Mouse (Mus musculus): ENCODE results near the gene Dpp6.

Gene Dpp6

DNA sequence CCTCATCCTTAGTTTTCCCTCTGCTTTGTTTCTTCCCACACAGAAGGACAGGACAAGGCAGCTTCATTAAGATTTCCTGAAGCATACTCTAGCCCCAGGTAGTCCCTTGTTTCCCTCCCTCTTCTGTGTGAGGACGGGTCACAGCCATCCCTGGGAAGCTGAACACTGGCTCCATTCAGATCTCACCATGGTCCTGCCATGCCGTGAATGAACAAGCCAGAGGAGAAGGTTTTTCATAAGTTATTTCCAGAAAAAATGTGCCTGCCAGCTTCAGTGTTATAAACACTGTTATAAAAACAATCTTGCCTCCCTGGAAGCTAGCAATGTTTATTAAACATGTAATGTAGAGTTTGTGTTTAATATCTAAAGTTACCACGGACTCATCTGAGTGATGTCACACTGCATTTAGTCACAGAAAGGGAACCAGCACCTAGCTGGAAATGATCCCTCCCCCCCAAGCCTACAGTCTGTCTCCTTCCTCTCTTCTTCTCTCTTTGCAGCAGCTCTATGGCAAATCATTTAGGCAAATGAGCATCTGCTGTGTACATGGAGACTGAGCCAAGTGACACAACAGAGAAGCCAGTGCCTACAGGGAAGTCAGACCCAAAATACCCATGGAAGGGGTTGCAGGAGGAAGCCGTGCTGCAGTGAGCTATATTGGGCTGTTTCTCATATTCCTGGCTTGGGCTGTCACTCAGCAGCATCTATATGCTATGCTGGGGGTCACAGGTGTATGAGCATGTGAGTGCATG is 128.3 kb downstream of the Dpp6 start:
- no peak for DNase-seq (ENCODE audit: low spot score in 2 of 2)

GRCm38 (mm10) chr5:26969941-26970590 is 153.1 kb downstream of the Dpp6 start:
- DNase-seq (ENCODE audit: low spot score in 2 of 2) = peak in 1 of 2 experiments; percentile 59

DNA sequence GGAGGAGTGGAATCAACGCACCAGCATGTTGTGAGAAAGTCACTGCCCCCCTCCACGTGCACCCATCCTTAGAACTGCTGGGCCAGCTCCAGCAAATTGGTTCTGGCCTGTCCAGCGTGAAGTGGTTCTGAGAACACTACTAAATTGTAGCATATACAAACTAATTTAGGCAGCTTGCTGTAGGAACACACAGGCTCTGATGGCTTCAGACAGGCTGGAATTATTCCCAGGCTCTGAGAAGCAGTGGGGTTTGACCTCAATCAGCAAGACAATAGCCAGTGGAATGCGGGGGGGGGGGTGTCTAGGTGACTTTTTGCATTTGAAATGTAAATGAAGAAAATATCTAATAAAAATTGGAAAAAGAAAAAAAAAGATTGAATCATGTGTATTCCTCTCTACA is 156.2 kb downstream of the Dpp6 start:
- DNase-seq (ENCODE audit: low spot score in 2 of 2) = no peak

DNA sequence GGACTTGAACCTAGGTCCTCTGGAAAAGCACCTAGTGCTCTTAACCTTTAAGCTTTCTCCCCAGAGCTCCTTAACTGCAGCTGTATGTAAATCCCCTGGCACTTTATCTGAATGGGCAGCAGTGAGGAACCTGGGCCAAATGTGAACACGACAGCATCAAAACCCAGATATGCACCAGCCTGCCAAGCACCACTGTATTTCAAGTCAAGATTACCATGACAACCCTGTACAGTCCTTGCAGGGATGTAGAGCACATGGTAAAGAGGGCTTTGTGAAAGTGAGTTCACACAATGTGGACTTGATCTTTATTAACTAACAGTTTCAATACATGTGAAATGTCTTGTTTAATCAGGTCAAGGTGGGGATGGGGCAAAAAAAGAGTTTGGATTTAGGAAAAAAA is 162.3 kb downstream of the Dpp6 start:
- DNase-seq (ENCODE audit: low spot score in 2 of 2) = no peak

DNA sequence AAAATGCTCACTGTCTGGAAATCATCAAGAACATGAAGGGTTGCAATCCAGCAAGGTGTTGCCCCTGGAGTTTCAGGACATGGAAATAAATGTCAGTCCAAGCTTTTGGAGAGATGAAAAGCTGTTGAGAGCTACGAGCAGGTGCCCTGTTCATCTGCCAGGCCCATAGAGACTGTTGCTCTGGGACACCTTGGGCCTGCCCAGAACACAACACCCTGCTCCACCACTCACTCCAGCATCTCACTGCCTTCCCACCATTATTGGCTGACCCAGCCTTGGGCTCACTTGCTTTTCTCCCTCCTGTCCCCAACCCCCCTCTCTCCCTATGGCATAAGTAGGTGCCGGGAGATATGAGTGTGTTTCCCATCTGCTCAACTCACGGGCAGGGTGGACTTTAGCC is 162.8 kb downstream of the Dpp6 start:
- DNase-seq (ENCODE audit: low spot score in 2 of 2) = no peak

- no peak for DNase-seq (ENCODE audit: low spot score in 2 of 2)
These were observed 168.1 kb downstream of the Dpp6 start for GRCm38 (mm10) chr5:26985114-26985513.

DNA sequence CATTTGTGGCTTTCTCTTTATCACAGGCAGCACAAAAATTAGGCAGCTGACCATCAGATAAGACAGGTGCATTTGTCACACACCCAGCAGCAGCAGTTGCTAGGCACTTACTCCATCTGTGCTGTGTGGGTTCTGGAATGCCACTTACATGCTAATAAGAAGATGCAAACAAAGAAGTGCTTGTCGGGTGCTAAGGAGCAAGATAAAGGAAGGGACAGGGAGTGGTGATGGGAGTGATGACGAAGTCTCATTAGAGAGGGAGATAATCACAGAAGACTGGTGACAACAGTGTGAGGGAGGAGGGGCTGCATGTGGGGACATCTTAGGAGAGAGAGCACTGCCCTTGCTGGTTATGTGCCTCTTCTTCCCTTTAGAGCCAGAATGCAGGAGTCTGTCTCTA is 174.6 kb downstream of the Dpp6 start:
- no peak for DNase-seq (ENCODE audit: low spot score in 2 of 2)

- DNase-seq (ENCODE audit: low spot score in 2 of 2) = no peak
These were observed 186.5 kb downstream of the Dpp6 start for GRCm38 (mm10) chr5:27003537-27003936.

GRCm38 (mm10) chr5:27009157-27009556 is 192.2 kb downstream of the Dpp6 start:
- DNase-seq (ENCODE audit: low spot score in 2 of 2) = no peak

GRCm38 (mm10) chr5:27010582-27010981 is 193.6 kb downstream of the Dpp6 start:
- no peak for DNase-seq (ENCODE audit: low spot score in 2 of 2)

DNA sequence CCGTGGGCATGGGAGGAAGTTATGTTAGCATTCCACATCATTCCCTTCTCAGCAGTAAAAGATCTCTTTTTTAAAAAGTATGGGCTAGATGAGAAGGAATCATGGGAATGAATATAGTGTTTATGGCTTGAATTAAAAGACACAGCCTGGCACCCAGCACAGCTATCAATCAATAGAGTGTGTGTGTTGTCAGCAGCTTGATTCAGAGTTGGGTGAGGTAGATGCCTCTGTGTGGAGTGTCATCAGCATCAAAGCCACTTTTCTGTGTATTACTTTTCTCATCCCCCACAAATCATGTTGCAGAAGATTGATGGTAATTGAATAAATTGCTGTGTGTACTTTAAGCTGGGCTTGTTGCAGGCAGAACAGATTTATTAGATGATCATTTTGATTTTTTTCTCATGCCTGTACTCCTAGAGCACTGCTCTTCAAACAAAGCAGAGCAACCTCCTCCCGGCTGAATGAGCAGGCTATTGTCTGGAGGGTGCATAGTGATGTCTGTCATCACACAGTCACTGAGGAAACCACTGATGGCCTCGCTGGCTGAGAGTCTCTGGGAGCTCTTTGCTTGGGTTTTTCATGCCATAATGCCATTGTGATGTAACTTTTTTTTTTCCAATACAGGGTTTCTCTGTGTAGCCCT is 201.4 kb downstream of the Dpp6 start:
- DNase-seq (ENCODE audit: low spot score in 2 of 2) = no peak

GRCm38 (mm10) chr5:27028611-27029010 is 211.6 kb downstream of the Dpp6 start:
- no peak for DNase-seq (ENCODE audit: low spot score in 2 of 2)

- DNase-seq (ENCODE audit: low spot score in 2 of 2) = no peak
These were observed 212.8 kb downstream of the Dpp6 start for GRCm38 (mm10) chr5:27029784-27030183.

- DNase-seq (ENCODE audit: low spot score in 2 of 2) = no peak
These were observed 217.9 kb downstream of the Dpp6 start for GRCm38 (mm10) chr5:27034858-27035257.

DNA sequence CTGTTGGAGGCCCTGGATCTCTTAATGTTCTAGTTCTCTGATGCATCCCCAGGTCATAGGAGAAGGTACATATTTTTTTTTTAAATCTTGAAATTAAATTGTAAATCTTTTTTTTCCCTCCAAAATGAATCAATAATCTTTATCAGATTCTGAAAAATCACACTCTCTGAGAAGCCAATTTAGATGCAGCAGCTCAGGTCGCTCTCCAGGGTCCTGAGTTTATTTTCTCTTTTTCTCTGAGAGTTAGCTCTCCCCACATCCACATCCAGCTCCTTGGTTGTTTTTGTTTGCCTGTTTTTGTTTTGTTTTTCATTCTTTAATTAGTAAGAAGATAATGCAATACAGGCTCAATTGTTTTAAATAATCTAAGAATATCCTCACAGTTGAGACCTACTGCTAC is 218.3 kb downstream of the Dpp6 start:
- DNase-seq (ENCODE audit: low spot score in 2 of 2) = no peak

GRCm38 (mm10) chr5:27035891-27036290 is 218.9 kb downstream of the Dpp6 start:
- no peak for DNase-seq (ENCODE audit: low spot score in 2 of 2)

- DNase-seq (ENCODE audit: low spot score in 2 of 2) = no peak
These were observed 220.8 kb downstream of the Dpp6 start for GRCm38 (mm10) chr5:27037796-27038195.

DNA sequence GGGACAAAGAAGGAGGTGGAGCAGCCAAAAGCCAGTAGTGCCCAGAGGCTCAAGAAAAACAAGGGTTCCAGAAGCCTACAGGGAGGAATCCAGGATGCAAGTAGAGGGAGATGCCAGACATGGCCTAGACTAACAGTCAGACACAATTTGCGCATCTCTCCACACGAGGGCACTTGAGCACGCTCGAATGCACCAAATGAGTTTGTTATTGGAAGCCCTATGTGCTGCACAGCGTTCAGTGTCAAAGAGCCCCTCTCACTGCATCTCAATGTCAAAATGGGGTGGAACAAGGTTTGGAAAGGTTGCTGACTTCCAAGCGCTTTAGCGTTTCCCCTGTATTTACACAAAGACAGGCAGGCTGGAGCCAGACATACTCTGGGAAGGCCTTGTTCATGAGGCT is 231.2 kb downstream of the Dpp6 start:
- no peak for DNase-seq (ENCODE audit: low spot score in 2 of 2)

DNA sequence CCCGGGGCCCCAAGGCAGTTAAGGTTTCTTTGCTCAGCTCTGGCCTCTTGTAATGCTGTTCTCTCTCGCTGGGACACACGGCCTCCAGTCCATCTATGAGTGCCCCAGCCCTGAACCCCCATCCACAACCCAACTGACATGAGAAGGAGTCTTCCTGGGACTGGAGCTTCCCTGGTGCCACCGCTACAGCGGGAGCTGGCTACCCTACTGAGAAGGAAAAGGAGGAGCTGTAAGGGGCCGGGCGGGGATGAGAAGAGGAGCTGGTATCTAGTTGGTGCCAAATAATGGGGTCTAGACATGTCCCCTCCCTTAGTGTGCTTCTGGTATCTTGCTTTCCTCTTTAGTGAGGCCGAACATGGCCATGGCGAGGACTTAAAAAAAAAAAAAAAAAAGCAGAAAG is 231.9 kb downstream of the Dpp6 start:
- no peak for DNase-seq (ENCODE audit: low spot score in 2 of 2)

GRCm38 (mm10) chr5:27049341-27050091 is 232.5 kb downstream of the Dpp6 start:
- no peak for DNase-seq (ENCODE audit: low spot score in 2 of 2)

DNA sequence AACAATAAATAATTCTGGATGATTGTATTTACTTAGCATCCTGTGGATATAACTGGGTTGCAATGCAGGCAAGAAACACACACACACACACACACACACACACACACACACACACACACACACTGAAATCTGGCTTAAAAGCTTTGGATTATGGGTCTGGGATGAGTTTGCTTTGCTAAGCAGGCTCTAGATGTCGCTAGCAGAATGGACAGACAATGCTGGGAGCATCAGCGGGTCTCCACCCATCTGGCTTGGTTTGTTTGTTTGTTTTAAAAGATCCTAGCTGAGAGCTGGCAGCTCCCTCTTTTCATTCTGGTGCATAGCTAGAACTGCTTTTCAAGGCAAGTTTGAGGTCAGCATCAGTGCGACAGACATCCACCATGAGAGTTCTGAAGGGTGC is 234.2 kb downstream of the Dpp6 start:
- no peak for DNase-seq (ENCODE audit: low spot score in 2 of 2)

GRCm38 (mm10) chr5:27052441-27052840 is 235.4 kb downstream of the Dpp6 start:
- no peak for DNase-seq (ENCODE audit: low spot score in 2 of 2)

Measured in urinary bladder, postnatal 4 days (tissue).